Mouse (Mus musculus) small intestine, adult 2 months (tissue): ENCODE results near the gene Gmpr.

Experiments used
- CTCF ChIP-seq: fragments of 200-500 bp; IDR thresholded peaks from 2 replicates; pipeline ENCODE4 v1.5.1; 2012; ENCODE audit warnings: low read depth, mild to moderate bottlenecking, control low read depth, inconsistent platforms, low read length, moderate library complexity, mixed read lengths; ENCODE audit not compliant: insufficient replicate concordance, insufficient read length; ENCODE audit errors: extremely low read depth
- POLR2A ChIP-seq: fragments of 200-500 bp; IDR thresholded peaks from 2 replicates; pipeline ENCODE4 v1.6.1; 2012; ENCODE audit warnings: low read depth, mild to moderate bottlenecking, control low read depth, inconsistent platforms, low read length, moderate library complexity

DNA sequence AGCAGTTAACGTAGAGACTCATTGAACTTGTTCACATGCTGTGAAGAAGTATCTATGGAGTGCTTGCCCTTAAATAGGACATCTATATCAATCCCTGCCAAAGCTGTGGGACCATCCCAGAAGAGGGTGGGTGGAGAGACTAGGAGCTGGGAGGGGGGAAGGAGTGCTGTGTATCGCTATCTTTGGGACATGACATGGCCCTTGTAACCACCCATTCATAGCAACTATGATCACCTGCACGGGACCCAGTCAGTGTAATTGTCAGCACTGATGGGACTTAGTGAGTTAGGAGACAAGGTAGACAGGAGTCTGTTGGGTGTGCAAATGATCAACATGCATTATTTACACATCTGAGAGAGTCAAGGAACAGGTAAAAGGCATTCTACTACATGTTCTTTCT, 52.0 kb downstream of the Gmpr start:
- no peak for TF ChIP-seq POLR2A
- no peak for TF ChIP-seq CTCF
